Mouse (Mus musculus) bone marrow, adult 2 months (tissue): ENCODE results near the gene Gm5105. TPM values are rescaled to one million over a fixed set of nuclear protein-coding genes. Genes with fewer than 3 reads are reported as not detected.

Source experiments
- H3K27ac ChIP-seq: fragments of 200-500 bp; 2 replicates; pipeline ENCODE4 v1.5.1; 2012; ENCODE audit warnings: low read depth, mild to moderate bottlenecking, control low read depth, inconsistent platforms, low read length; ENCODE audit not compliant: control insufficient read depth, poor library complexity, insufficient read depth
- H3K4me1 ChIP-seq: fragments of 200-500 bp; 2 replicates; pipeline ENCODE4 v1.6.1; 2011; ENCODE audit warnings: low read length; ENCODE audit not compliant: control insufficient read depth, insufficient read depth
- H3K4me3 ChIP-seq: fragments of 200-500 bp; replicated peaks from 2 replicates; pipeline ENCODE3; 2011; ENCODE audit warnings: mild to moderate bottlenecking, low read depth, low read length, control low read depth; ENCODE audit not compliant: control insufficient read depth
- CTCF ChIP-seq: fragments of 200-500 bp; IDR thresholded peaks from 2 replicates; pipeline ENCODE4 v1.5.1; 2011; ENCODE audit warnings: low read length, control low read depth; ENCODE audit not compliant: control insufficient read depth, insufficient read depth
- POLR2A ChIP-seq: fragments of 200-500 bp; IDR thresholded peaks from 2 replicates; pipeline ENCODE4 v1.6.1; 2011; ENCODE audit warnings: low read depth, mild to moderate bottlenecking, control low read depth, low read length, borderline replicate concordance; ENCODE audit not compliant: control insufficient read depth
- WGBS: fragments of 180-500 bp; shearing (Covaris S2); methylation state at CpG from one replicate; pipeline ENCODE4 v1.1.7; 2018; 5-methylcytosine and 5-hydroxymethylcytosine counted together
- polyA plus RNA-seq: library from polyadenylated mRNA; stranded (reverse); fragments of >200 nt; gene quantifications from 2 replicates; pipeline ENCODE4 v1.2.4, GENCODE M21; 2011; ENCODE audit warnings: low replicate concordance; ENCODE audit not compliant: missing spikeins, insufficient read depth, insufficient read length

Gm5105 gene
- polyA plus RNA-seq, 1 experiment, result not detected

DNA sequence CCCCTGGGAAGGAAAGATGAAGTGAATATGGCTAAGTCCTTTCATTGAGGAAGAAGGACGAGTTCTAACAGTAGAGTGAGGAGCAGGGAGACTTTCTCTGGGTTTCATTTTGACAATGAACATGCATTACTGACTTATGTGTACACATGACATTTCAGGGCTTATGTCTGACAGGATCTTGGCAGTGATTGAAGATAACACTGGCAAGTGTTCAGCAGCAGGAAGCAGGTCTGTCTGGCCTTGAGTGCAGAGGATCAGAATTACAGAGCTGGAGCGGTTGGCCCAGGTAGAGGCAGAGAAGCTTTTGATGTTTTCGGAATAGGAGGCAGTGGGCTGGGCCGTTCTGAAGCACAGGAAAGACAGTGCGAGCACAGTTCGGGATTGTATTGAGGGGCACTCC, 59.0 kb downstream of the Gm5105 start:
- H3K4me3 ChIP-seq, result no peak overlapping the region
- 68% methylated on average over 6 of the region's 6 CpGs for WGBS
- TF ChIP-seq POLR2A, result no peak
- TF ChIP-seq CTCF, result no peak
- H3K4me1 ChIP-seq, result no peaks in the 10 kb centered on the region
- H3K27ac ChIP-seq, result no peak overlapping the region

DNA sequence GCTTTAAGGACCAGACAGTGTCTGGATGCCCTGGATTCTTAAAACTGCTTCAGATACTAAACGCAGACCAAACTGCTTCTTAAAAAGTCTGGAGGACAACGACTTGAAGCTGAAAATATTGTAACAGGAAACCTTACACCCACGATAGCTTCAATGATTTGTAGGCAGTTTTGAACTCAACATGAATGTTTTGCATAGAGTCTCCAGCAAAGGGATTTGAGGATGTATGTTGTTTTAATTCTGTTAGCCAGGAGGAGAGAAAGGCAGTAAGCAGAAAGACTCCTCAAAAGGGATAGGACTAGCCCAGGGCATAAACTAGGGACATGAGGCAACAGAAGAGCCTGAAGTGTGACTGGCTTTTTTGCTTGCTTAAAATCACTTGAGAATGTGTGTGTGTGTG, 60.3 kb downstream of the Gm5105 start:
- TF ChIP-seq CTCF (no peak), POLR2A (no peak)
- Histone ChIP-seq H3K4me1 (no peaks in the 10 kb centered on the region; the same call in 1 of the 2 replicates), H3K27ac (no peak overlapping the region), H3K4me3 (no peak overlapping the region)
- 16% methylated on average over 3 of the region's 3 CpGs for WGBS

DNA sequence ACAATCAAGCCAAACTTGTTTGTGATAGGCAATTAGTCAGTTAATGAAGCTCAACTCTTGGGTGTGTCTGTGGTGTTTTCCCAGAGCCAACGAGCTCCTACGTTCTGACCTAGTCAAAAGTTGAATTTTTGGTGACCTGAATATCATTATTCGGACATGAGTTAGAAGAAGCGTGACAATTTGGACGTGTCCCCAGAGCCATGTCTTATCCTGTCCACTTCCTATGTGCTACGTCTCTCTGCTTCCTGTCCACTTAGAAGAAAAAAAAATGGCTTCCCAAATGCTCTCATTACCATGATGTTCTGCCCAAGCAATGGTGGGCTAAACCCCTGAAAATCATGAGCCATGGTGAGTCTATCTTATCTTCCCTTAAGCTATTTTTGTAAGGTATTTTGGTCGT, 63.9 kb downstream of the Gm5105 start:
- 76% methylated on average over 7 of the region's 7 CpGs for WGBS
- no peak for TF ChIP-seq POLR2A
- no peak for TF ChIP-seq CTCF
- Histone ChIP-seq H3K4me1 (no peaks in the 10 kb centered on the region; the same call in 1 of the 2 replicates), H3K27ac (no peak overlapping the region), H3K4me3 (no peak overlapping the region)

DNA sequence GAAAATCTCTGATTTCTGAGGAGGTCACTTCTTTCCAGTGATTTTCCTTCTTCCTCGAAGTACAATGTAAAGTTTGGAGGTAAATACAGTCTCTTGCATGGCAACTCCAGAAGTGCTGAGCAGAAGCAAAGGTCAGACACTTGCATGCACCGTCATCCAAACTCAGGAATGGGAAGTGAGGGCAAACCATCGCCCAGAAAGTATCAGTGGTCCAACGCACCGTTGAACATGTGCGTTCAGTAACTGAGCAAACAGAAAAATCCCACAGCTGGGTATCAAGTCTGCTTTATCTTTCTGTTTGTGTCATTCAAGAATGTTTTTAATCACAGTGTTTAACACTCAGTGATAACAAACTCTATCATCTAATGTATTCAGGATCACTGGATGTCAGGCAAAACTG, 64.6 kb downstream of the Gm5105 start:
- H3K4me3 ChIP-seq, result no peak overlapping the region
- H3K27ac ChIP-seq, result no peak overlapping the region
- no peaks in the 10 kb centered on the region; the same call in 1 of the 2 replicates for H3K4me1 ChIP-seq
- no peak for TF ChIP-seq POLR2A
- TF ChIP-seq CTCF, result no peak
- 8% methylated on average over 6 of the region's 6 CpGs for WGBS

DNA sequence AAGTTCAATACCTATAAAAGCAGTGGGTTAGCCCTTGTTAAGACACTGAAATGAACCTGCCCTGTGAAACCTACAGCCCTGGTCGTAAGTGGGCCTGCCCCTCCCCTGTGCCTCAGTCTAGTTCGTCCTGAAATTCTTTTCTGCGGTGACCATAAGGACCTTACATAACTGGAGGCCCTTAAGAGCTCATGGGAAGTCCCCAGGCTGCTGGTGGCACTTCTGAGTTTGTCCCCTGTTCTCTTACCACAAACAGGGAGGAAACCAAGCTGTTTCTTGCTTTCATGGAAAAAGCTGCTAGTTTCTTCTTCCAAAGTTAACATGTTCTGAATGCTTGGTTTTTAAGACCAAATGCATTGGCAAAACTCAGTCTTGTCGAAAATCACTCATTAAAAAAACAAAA, 65.3 kb downstream of the Gm5105 start:
- H3K4me1 ChIP-seq, result no peaks in the 10 kb centered on the region; the same call in 1 of the 2 replicates
- TF ChIP-seq POLR2A, result no peak
- TF ChIP-seq CTCF, result no peak
- no peak overlapping the region for H3K4me3 ChIP-seq
- H3K27ac ChIP-seq, result no peak overlapping the region
- 6% methylated on average over 4 of the region's 4 CpGs for WGBS

DNA sequence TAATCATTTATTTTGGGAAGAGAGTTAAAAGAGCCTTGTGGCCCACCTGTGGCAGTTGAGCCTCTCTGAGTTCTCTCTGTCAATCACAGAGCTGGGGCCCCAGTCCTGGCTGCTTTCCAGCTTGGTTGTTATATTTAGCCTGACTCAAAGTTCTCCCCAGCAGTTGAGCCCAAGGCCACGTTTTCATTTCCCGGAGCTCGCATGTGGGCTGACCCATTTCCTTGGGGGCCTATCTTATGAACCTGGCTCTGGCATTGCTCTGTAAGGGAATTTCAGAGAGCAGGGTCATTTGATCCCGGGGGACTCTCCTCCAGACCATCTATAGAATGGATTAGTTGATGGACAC, 66.5 kb downstream of the Gm5105 start:
- no peaks in the 10 kb centered on the region; the same call in 1 of the 2 replicates for H3K4me1 ChIP-seq
- TF ChIP-seq POLR2A (no peak), CTCF (no peak)
- H3K4me3 ChIP-seq, result peak overlapping the region; percentile 20
- 8% methylated on average over 4 of the region's 4 CpGs for WGBS
- no peak overlapping the region for H3K27ac ChIP-seq

DNA sequence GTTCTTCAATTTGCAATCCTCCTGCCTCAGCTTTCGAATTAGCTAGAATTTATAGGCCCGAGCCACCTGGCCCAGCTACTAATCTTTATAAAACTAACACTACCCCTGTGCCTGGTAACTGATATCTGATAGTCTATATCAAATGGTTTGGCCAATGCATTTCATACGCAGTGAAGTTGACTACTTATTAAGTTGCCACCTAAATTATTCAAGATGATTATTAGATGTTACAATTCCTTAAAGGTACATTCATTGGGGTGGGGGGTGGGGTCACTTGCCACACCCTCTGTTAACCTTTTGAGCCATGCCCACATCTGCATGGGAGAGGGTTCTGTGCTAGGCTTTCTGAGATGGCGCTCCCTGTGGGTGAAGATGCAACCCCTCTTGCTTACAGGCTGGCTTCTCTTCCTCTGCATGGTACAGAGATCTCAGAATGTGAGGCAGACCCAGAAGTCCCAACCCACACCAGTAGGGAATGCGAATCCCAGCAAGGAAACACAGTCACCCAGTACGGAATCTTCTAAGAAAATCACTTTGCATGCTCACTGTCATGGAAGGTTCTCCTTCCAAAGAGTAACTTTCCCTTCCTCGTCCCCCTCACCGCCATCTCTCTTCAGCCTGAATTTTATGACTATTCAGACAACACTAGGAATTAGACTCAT, 67.0 kb downstream of the Gm5105 start:
- TF ChIP-seq POLR2A (no peak), CTCF (no peak)
- no peak overlapping the region for H3K27ac ChIP-seq
- 69% methylated on average over 8 of the region's 8 CpGs for WGBS
- no peaks in the 10 kb centered on the region; the same call in 1 of the 2 replicates for H3K4me1 ChIP-seq
- no peak overlapping the region for H3K4me3 ChIP-seq

DNA sequence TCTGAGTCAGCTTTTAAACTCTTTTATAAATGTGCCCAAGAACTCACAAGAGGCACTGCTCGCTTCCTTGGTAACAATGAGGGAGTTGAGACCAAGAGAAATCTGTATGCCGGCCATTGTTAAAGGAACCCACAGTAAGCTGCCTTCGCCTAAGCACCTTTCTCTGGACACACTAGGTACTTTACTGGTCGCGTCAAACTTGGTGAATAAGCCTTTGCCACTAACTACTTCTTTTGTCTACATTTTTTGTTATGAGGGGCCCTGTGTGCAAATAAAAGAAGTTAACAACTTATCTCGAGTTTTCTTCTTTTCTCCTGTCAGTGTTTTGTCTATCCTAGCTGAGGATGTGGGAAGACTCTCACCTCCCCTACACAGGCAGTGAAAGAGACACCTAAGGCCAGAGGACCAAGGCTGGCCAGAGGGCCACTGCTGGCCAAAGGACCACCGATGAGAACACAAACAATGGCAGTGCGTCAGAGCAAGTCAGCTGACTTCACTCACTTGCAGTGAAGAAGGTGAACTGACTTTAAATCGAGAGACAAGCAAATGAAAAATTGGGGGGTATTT, 67.9 kb downstream of the Gm5105 start:
- WGBS, result 54% methylated on average over 9 of the region's 9 CpGs
- TF ChIP-seq POLR2A, result no peak
- no peak for TF ChIP-seq CTCF

More for the DNA sequence above, 67.9 kb downstream of the Gm5105 start:
- Histone ChIP-seq H3K4me3 (no peak overlapping the region), H3K4me1 (no peaks in the 10 kb centered on the region; the same call in 1 of the 2 replicates), H3K27ac (no peak overlapping the region)

Other genes starting within 250 kb of the Gm5105 start
- 331 and 355 TPM in 2 replicates for gene H2afz, start 202.9 kb downstream of the Gm5105 start, polyA plus RNA-seq
- 3.5 and 5.7 TPM in 2 replicates for gene Dnajb14, start 199.7 kb downstream of the Gm5105 start, polyA plus RNA-seq
- 41.6 and 45.1 TPM in 2 replicates for gene Lamtor3, start 148.9 kb downstream of the Gm5105 start, polyA plus RNA-seq
- 29.3 and 64.2 TPM in 2 replicates for gene Dapp1, start 85.8 kb downstream of the Gm5105 start, polyA plus RNA-seq
- gene 1110002E22Rik, start 2.3 kb downstream of the Gm5105 start, polyA plus RNA-seq, result not detected in 2 replicates
- gene Trmt10a, start 76.1 kb upstream of the Gm5105 start, polyA plus RNA-seq, result 2.0 and 4.3 TPM in 2 replicates
- 0.82 and 0.97 TPM in 2 replicates for gene Mttp, start 77.6 kb upstream of the Gm5105 start, polyA plus RNA-seq
- not detected in 2 replicates for gene 4930579F01Rik, start 126.4 kb upstream of the Gm5105 start, polyA plus RNA-seq
- not detected in 2 replicates for gene Adh7, start 150.4 kb upstream of the Gm5105 start, polyA plus RNA-seq
- gene Adh1, start 193.6 kb upstream of the Gm5105 start, polyA plus RNA-seq, result 8.2 and 21.2 TPM in 2 replicates
- not detected in 2 replicates for gene Adh6a, start 245.9 kb upstream of the Gm5105 start, polyA plus RNA-seq